Mouse (Mus musculus) liver, embryonic 12.5 days (tissue): ENCODE results near the gene Ing4. TPM values are rescaled to one million over a fixed set of nuclear protein-coding genes. Genes with fewer than 3 reads are reported as not detected.
A peak's percentile ranks its signal among the peaks of the same experiment; 100 is the strongest.

Experiments used
- ATAC-seq: fragments of 200-750 bp; cut with Nextera tagmentation; 2 replicates; pipeline ENCODE4 v1.8.0; 2017; ENCODE audit warnings: moderate number of reproducible peaks, mild to moderate bottlenecking, moderate library complexity
- H3K27ac ChIP-seq: fragments of 300-500 bp; sonication (generic); 2 replicates; pipeline ENCODE4 v1.5.1; 2016; ENCODE audit warnings: mild to moderate bottlenecking
- H3K27me3 ChIP-seq: fragments of 300-500 bp; sonication (generic); replicated peaks from 2 replicates; pipeline ENCODE4 v1.6.1; 2016; ENCODE audit warnings: mild to moderate bottlenecking, moderate library complexity
- H3K36me3 ChIP-seq: fragments of 300-500 bp; sonication (generic); 2 replicates; pipeline ENCODE4 v1.6.1; 2016; ENCODE audit warnings: mild to moderate bottlenecking, moderate library complexity
- H3K4me1 ChIP-seq: fragments of 300-500 bp; sonication (generic); 2 replicates; pipeline ENCODE4 v1.6.1; 2016
- H3K4me2 ChIP-seq: fragments of 300-500 bp; sonication (generic); 2 replicates; pipeline ENCODE4 v1.6.1; 2016; ENCODE audit warnings: mild to moderate bottlenecking, moderate library complexity
- H3K4me3 ChIP-seq: fragments of 300-500 bp; sonication (generic); 2 replicates; pipeline ENCODE4 v1.5.1; 2016; ENCODE audit warnings: mild to moderate bottlenecking, moderate library complexity
- H3K9ac ChIP-seq: fragments of 300-500 bp; sonication (generic); 2 replicates; pipeline ENCODE4 v1.6.1; 2016; ENCODE audit warnings: mild to moderate bottlenecking, moderate library complexity
- H3K9me3 ChIP-seq: fragments of 300-500 bp; sonication (generic); replicated peaks from 2 replicates; pipeline ENCODE4 v1.6.1; 2016; ENCODE audit warnings: mild to moderate bottlenecking, moderate library complexity
- WGBS: fragments of 180-500 bp; shearing (Covaris S2); methylation state at CpG from one replicate; pipeline ENCODE4 v1.1.7; 2016; ENCODE audit not compliant: insufficient replicate concordance; 5-methylcytosine and 5-hydroxymethylcytosine counted together
- polyA plus RNA-seq: library from polyadenylated mRNA; unstranded; fragments of >200 nt; fragmentation: Nextera tagmentation; extraction: Ambion mirVana; gene quantifications from 2 replicates; pipeline ENCODE4 v1.2.1, GENCODE M21; 2016

Ing4 gene
- polyA plus RNA-seq, 1 experiment from 2014 or later = 34.6 TPM

- H3K4me2 ChIP-seq = peak overlapping the region; percentile 84
- WGBS = 31% methylated on average over 25 of the region's 25 CpGs
- peak overlapping the region; percentile 58 for H3K9ac ChIP-seq
- peaks cover 23% of the 10 kb centered on the region for H3K4me1 ChIP-seq
- H3K27me3 ChIP-seq = 0 out of 2 replicates have a peak, but pooled peaks cover 4% of the 10 kb centered on the region
- no peak; the same call in 1 of the 2 replicates for ATAC-seq
- H3K36me3 ChIP-seq = no peaks in the 10 kb centered on the region
- H3K9me3 ChIP-seq = no peaks in the 10 kb centered on the region
- peak overlapping the region; percentile 62 for H3K27ac ChIP-seq
- H3K4me3 ChIP-seq = peak overlapping the region; percentile 50
Measured at GRCm38 (mm10) chr6:125081394-125081793, 41.8 kb downstream of the Ing4 start.

- Histone ChIP-seq H3K4me3 (peak overlapping the region; percentile 50), H3K4me2 (peak overlapping the region; percentile 84), H3K4me1 (peaks cover 23% of the 10 kb centered on the region), H3K9ac (peak overlapping the region; percentile 58), H3K9me3 (no peaks in the 10 kb centered on the region), H3K36me3 (no peaks in the 10 kb centered on the region), H3K27ac (peak overlapping the region; percentile 62), H3K27me3 (0 out of 2 replicates have a peak, but pooled peaks cover 4% of the 10 kb centered on the region)
- 31% methylated on average over 45 of the region's 45 CpGs for WGBS
- peak; percentile 86 for ATAC-seq
Measured at GRCm38 (mm10) chr6:125081797-125082560, 42.4 kb downstream of the Ing4 start.

GRCm38 (mm10) chr6:125082801-125083386 lies 43.3 kb downstream of the Ing4 start:
- ATAC-seq = no peak
- Histone ChIP-seq H3K27me3 (0 out of 2 replicates have a peak, but pooled peaks cover 4% of the 10 kb centered on the region), H3K4me1 (peaks cover 23% of the 10 kb centered on the region), H3K9ac (no peak overlapping the region), H3K4me2 (no peak overlapping the region), H3K4me3 (no peak overlapping the region), H3K27ac (no peak overlapping the region), H3K36me3 (no peaks in the 10 kb centered on the region), H3K9me3 (no peaks in the 10 kb centered on the region)
- 73% methylated on average over 7 of the region's 7 CpGs for WGBS

GRCm38 (mm10) chr6:125084424-125084823 lies 44.9 kb downstream of the Ing4 start:
- Histone ChIP-seq H3K4me3 (no peak overlapping the region), H3K9ac (no peak overlapping the region), H3K27me3 (no peaks in the 10 kb centered on the region), H3K36me3 (no peaks in the 10 kb centered on the region), H3K27ac (no peak overlapping the region), H3K9me3 (no peaks in the 10 kb centered on the region), H3K4me1 (peaks cover 36% of the 10 kb centered on the region), H3K4me2 (no peak overlapping the region)
- ATAC-seq = 0 out of 2 replicates have a peak, but pooled peaks have one; percentile 3
- WGBS = 8% methylated on average over 4 of the region's 4 CpGs

GRCm38 (mm10) chr6:125087937-125088336 lies 48.4 kb downstream of the Ing4 start:
- H3K9me3 ChIP-seq = no peaks in the 10 kb centered on the region
- peak overlapping the region; percentile 82 for H3K27ac ChIP-seq
- no peaks in the 10 kb centered on the region for H3K36me3 ChIP-seq
- no peak for ATAC-seq
- no peaks in the 10 kb centered on the region for H3K27me3 ChIP-seq
- no peak overlapping the region for H3K9ac ChIP-seq
- WGBS = 60% methylated on average over 3 of the region's 3 CpGs
- H3K4me3 ChIP-seq = no peak overlapping the region
- H3K4me2 ChIP-seq = no peak overlapping the region
- H3K4me1 ChIP-seq = peaks cover 43% of the 10 kb centered on the region

GRCm38 (mm10) chr6:125088561-125089321 lies 49.2 kb downstream of the Ing4 start:
- Histone ChIP-seq H3K9me3 (no peaks in the 10 kb centered on the region), H3K36me3 (no peaks in the 10 kb centered on the region), H3K4me3 (peak overlapping the region; percentile 42), H3K9ac (peak overlapping the region; percentile 67), H3K27ac (peak overlapping the region; percentile 82), H3K4me2 (peak overlapping the region; percentile 75), H3K27me3 (no peaks in the 10 kb centered on the region), H3K4me1 (peaks cover 41% of the 10 kb centered on the region)
- 9% methylated on average over 20 of the region's 20 CpGs for WGBS
- ATAC-seq = peak; percentile 71

- Histone ChIP-seq H3K4me1 (peaks cover 40% of the 10 kb centered on the region), H3K4me3 (peak overlapping the region; percentile 42), H3K36me3 (no peaks in the 10 kb centered on the region), H3K9me3 (no peaks in the 10 kb centered on the region), H3K4me2 (peak overlapping the region; percentile 75), H3K27me3 (no peaks in the 10 kb centered on the region), H3K27ac (peak overlapping the region; percentile 82), H3K9ac (peak overlapping the region; percentile 67)
- WGBS = 4% methylated on average over 15 of the region's 15 CpGs
- peak; percentile 72 for ATAC-seq
Measured at GRCm38 (mm10) chr6:125089521-125090321, 50.2 kb downstream of the Ing4 start.

GRCm38 (mm10) chr6:125090341-125091085 lies 51.0 kb downstream of the Ing4 start:
- Histone ChIP-seq H3K27me3 (no peaks in the 10 kb centered on the region), H3K9ac (peak overlapping the region; percentile 67), H3K4me1 (peaks cover 48% of the 10 kb centered on the region), H3K4me2 (peak overlapping the region; percentile 75), H3K36me3 (no peaks in the 10 kb centered on the region), H3K27ac (peak overlapping the region; percentile 82), H3K4me3 (peak overlapping the region; percentile 42), H3K9me3 (no peaks in the 10 kb centered on the region)
- ATAC-seq = no peak; the same call in 1 of the 2 replicates
- WGBS = 61% methylated on average over 10 of the region's 10 CpGs

GRCm38 (mm10) chr6:125092372-125092771 lies 52.8 kb downstream of the Ing4 start:
- H3K9me3 ChIP-seq = no peaks in the 10 kb centered on the region
- no peak for ATAC-seq
- H3K27me3 ChIP-seq = no peaks in the 10 kb centered on the region
- no peak overlapping the region for H3K4me2 ChIP-seq
- no peaks in the 10 kb centered on the region; the same call in 1 of the 2 replicates for H3K36me3 ChIP-seq
- H3K4me3 ChIP-seq = no peak overlapping the region
- H3K9ac ChIP-seq = no peak overlapping the region
- peak overlapping the region; percentile 64 for H3K27ac ChIP-seq
- H3K4me1 ChIP-seq = peaks cover 59% of the 10 kb centered on the region
- 58% methylated on average over 5 of the region's 5 CpGs for WGBS

- WGBS = 44% methylated on average over 3 of the region's 3 CpGs
- H3K4me1 ChIP-seq = peaks cover 66% of the 10 kb centered on the region
Measured at GRCm38 (mm10) chr6:125094843-125095242, 55.3 kb downstream of the Ing4 start.

More at GRCm38 (mm10) chr6:125094843-125095242, 55.3 kb downstream of the Ing4 start:
- no peaks in the 10 kb centered on the region for H3K9me3 ChIP-seq
- no peak for ATAC-seq
- no peak overlapping the region for H3K4me3 ChIP-seq
- no peak overlapping the region for H3K9ac ChIP-seq
- no peak overlapping the region; the same call in 1 of the 2 replicates for H3K4me2 ChIP-seq
- H3K36me3 ChIP-seq = peaks cover 22% of the 10 kb centered on the region
- peak overlapping the region; percentile 95 for H3K27ac ChIP-seq
- no peaks in the 10 kb centered on the region for H3K27me3 ChIP-seq
